Mouse (Mus musculus): ENCODE data around the gene 4930556J24Rik. TPM values are rescaled to one million over a fixed set of nuclear protein-coding genes. Genes with fewer than 3 reads are reported as not detected.

Gene 4930556J24Rik
- not detected for total RNA-seq (2023)

DNA sequence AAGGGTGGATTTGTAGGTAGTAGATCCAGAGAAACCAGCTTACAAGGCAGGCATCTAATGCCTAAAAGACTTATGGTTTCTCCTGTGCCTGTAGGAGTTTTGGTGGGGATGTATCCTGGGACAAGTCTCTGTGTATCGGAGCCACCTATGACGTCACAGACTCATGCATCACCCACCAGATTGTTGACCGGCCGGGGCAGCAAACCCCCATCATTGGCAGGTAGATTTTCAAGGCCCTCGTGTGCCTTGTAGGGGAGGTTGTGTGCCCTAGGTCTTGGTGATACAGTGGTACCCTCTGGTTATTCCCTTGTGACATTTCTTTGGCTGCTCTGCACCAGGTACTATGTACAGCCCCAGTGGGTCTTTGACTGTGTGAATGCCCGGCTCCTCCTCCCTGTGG is at the start of gene 4930556J24Rik:
Gene 4930556J24Rik (minus strand): TSS at position 101 of the 400 bp plus-strand sequence.

DNA sequence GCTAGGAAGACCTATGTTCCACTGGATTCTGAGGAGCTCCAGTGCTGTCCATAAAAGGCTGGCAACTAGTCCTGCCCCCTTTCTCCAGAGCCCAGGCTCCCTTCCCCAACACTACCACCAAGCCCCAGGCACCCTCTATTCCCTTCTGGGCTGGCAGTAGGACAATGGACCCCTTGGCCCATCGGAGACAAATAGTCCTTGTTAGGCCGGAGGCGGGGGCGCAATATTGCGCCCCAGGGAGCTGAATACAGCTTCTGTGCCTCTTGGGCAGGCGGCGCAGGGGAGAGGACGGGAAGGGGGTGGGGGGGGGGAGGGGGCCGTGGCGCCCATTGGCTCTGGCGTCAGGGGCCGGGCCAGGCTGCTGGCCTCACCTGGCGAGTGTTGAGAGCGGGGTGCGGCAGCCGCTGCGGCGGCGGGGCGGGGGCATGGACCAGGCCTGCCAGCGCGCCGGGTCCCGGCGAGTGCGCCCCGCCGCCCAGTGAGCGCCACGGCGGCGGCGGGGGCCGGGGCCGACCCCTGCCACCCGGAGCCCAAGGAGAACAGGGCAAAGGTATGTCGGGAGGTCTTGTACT is 6.8 kb upstream of the 4930556J24Rik start, which contains the start of gene Gal3st1:
Gene Gal3st1 (plus strand): TSS at position 346 of the 572 bp plus-strand sequence.

DNA sequence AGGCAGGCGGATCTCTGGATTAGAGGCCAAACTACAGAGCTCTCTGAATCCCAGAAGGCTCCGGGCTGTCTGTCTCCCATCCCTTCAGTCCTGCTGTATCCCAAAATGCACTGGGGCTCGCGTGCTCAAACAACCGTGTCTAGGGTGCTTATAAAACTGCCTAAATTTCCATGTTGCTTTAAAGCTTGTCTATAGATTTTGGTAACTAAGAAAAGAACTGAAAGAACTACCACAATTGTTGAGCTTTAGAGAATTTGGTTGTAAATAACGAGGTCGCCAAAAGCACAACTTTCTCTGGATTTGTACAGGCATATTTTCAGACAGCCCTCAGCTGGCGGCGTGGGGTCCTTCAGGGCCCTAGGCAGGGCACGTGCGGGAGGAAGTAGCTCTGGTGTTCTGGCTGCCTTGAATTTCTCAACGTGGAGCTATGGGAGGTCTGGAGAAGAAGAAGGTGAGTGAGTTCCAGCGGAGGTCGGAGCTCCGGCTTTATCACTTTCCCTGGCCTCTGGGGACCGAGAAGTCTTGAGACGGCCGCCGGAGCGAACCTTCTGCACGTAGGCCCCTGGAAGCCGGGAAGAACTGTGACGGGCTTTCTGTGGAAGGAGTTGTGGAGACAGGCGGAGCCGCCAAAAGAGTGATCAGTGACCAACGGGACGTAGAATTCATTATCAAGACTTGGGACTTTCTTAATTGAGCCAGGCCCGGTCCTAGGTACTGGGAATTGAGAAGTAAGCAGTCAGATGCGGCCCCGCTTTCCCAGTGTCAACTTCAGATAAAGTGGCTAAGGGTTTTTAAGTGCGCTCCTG is 12.8 kb downstream of the 4930556J24Rik start, which contains the start of gene Pes1:
Gene Pes1 (plus strand): TSS at position 366 of the 806 bp plus-strand sequence.

DNA sequence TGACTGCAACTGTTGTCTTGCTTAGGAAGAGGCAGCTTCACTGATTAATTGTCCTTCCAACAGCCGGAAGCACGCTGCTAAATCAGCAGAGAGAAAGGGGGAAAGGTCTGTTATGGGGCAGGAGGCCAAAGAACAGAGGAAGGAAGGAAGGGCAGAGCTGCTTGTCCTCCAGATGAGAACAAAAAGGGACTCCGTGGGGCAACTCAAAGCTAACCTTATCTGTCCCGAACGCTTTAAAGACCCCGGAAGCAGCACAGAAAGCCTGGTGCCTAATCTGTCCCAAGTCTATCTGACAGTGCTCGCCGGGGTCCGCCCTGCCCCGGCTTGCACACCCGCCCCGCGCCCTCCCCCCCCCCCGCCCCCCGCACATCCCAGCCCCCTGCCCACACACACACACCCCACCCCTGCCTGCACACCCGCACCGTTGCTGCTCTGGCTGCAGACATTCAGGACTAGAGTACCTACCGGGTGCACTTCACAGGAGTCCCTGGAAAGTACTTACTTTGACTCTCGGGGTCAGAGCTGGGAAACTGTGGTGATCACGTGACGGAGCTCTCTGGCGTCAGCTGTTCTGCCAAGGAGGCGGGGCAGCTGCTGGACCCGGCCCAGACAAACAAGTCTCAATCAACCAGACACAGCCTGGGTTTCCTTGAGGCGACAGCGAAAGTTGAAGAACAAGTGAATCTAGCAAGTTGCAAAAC is 44.9 kb downstream of the 4930556J24Rik start, which contains the start of gene Tcn2:
Gene Tcn2 (minus strand): TSS at position 649 of the 701 bp plus-strand sequence.

DNA sequence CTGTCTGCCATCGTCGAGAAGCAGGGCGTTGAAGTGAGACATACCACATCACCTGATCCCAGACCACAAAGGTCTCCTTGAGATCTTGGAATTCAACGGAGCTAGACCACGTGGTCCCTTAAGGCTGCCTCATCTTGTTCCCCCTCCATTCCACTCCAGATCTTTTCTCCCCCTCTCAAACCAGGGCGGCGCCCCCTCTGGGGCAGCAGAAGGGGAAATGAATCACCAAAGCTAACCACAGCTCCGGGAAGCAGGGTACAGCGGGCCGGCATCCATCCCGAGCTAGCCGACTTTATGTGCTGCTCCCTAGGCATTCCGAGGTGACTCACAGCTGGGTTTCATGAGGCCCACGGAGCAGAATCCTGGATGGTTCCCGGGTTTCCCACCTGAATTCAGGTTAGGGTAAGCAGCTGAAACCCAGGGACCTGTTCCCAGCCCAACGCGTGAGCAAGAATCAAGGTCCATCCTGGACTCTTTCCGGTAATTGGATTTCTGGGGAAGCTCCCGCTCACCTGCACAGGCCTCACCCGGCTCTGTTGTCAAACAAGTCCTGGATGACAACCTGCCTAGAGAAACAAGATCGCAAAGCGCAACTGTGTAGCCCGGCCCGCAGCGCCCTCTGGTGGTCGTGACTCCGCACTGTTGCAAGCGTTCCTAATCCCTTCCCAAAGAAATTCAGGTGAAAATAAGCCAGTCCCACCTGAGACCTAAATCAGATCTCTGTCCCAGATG is 62.3 kb downstream of the 4930556J24Rik start, which contains the start of gene Slc35e4:
Gene Slc35e4 (minus strand): TSS at position 556 of the 732 bp plus-strand sequence.

DNA sequence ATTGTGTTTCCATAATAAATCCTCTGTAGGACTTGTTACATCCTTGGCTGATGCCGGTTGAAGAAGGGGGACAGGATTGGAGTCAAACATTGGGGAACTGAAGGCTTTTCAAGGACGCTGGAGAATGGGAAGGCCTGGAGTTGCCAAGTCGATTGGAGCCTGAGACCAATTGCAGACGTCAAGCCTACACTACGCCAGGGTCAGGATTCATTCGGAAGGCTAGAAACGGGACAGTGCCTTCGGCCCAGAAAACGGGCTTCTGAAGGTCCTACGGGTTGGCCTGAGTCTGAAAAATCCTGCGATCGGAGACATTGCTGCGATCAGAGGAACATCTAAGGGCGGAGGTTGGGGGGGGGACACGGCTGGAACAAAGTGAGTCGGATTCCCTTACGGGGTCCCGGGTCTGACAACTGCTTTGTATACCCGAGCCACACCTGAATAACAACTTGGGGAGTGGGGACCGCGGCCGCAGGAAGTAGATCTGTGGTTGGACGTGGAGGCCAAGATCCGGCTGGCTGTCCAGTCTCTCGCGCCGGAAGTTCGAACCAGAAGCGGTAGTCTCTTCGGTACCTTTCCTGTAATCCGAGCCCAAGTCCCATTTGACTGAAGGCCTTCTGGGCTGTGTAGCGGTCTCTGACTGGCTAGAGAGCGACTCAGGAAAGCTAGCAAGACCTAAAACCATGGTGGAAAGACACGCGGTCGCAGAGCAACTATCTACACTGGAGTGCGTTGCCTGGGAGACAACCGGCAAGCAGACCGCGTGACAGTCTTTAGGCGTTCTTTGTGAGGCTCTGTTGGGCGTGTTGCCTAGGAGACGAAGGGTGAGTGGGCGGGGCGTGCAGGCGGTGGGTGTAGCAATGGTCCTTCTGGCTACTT is 81.9 kb downstream of the 4930556J24Rik start, which contains the start of the genes 4921536K21Rik and Dusp18:
Gene 4921536K21Rik (minus strand): TSS at position 693 of the 876 bp plus-strand sequence.
Gene Dusp18 (plus strand): TSS at position 835 of the 876 bp plus-strand sequence.

Other genes starting within 250 kb of the 4930556J24Rik start
- not detected for gene Osbp2, start 112.9 kb downstream of the 4930556J24Rik start, total RNA-seq (2023)
- not detected for gene 4921536K21Rik, start 81.7 kb downstream of the 4930556J24Rik start, total RNA-seq (2023)
- gene Dusp18, start 81.5 kb downstream of the 4930556J24Rik start, total RNA-seq (2023): 2.8 TPM
- 1.7 TPM for gene Slc35e4, start 62.1 kb downstream of the 4930556J24Rik start, total RNA-seq (2023)
- gene Tcn2, start 44.6 kb downstream of the 4930556J24Rik start, total RNA-seq (2023): 10.8 TPM
- gene Pes1, start 12.8 kb downstream of the 4930556J24Rik start, total RNA-seq (2023): 78.1 TPM
- not detected for gene Gal3st1, start 6.9 kb upstream of the 4930556J24Rik start, total RNA-seq (2023)
- not detected for gene Sec14l4, start 54.7 kb upstream of the 4930556J24Rik start, total RNA-seq (2023)
- not detected for gene Sec14l3, start 88.1 kb upstream of the 4930556J24Rik start, total RNA-seq (2023)
- gene Mtfp1, start 118.7 kb upstream of the 4930556J24Rik start, total RNA-seq (2023): 2.6 TPM
- gene Sec14l2, start 146.6 kb upstream of the 4930556J24Rik start, total RNA-seq (2023): 0.88 TPM
- 18.4 TPM for gene Rnf215, start 158.4 kb upstream of the 4930556J24Rik start, total RNA-seq (2023)
- gene Ccdc157, start 183.5 kb upstream of the 4930556J24Rik start, total RNA-seq (2023): 6.1 TPM
- gene Sf3a1, start 183.6 kb upstream of the 4930556J24Rik start, total RNA-seq (2023): 54.8 TPM
- 62.8 TPM for gene Tbc1d10a, start 210.0 kb upstream of the 4930556J24Rik start, total RNA-seq (2023)
- 12.9 TPM for gene Castor1, start 241.4 kb upstream of the 4930556J24Rik start, total RNA-seq (2023)